Mouse (Mus musculus): ENCODE results near the gene Ap2a1. TPM values are rescaled to one million over a fixed set of nuclear protein-coding genes. Genes with fewer than 3 reads are reported as not detected.

Gene Ap2a1
- polyA plus RNA-seq, 1 experiment from 2014 or later: 55.9 TPM

GRCm38 (mm10) chr7:44955628-44956027, 26.3 kb upstream of the Ap2a1 start:
- Histone ChIP-seq H3K36me3 (ENCODE audit: insufficient read depth, low read length) (peaks cover 4% of the 10 kb centered on the region; the same call in 1 of the 2 replicates), H3K4me2 (ENCODE audit: low read length) (no peak overlapping the region), H3K4me3 (replicated peaks; ENCODE audit: low read depth, low read length) (no peak overlapping the region), H3K9me3 (replicated peaks; ENCODE audit: low read length) (no peaks in the 10 kb centered on the region), H3K9ac (ENCODE audit: low read depth, low read length) (no peak overlapping the region), H3K4me1 (replicated peaks; ENCODE audit: insufficient read depth, low read length) (0 out of 2 replicates have a peak, but pooled peaks cover 3% of the 10 kb centered on the region), H3K27me3 (ENCODE audit: insufficient read depth, low read length) (no peaks in the 10 kb centered on the region), H3K27ac (no peak overlapping the region)
- peak; percentile 69 for TF ChIP-seq CTCF (IDR thresholded peaks at IDR 0.05; ENCODE audit: low read depth)
- DNase-seq (ENCODE audit: low spot score) (peak; percentile 58), ATAC-seq (replicated peaks; ENCODE audit: low FRiP score, low read depth) (no peak)
- WGBS: 50% methylated on average over 5 of the region's 5 CpGs

GRCm38 (mm10) chr7:44954091-44954885, 25.0 kb upstream of the Ap2a1 start:
- H3K4me1 ChIP-seq (replicated peaks; ENCODE audit: insufficient read depth, low read length): 0 out of 2 replicates have a peak, but pooled peaks cover 3% of the 10 kb centered on the region
- ATAC-seq (replicated peaks; ENCODE audit: low FRiP score, low read depth) (no peak), DNase-seq (ENCODE audit: low spot score) (no peak)
- H3K36me3 ChIP-seq (ENCODE audit: insufficient read depth, low read length): no peaks in the 10 kb centered on the region
- no peak overlapping the region for H3K4me3 ChIP-seq (replicated peaks; ENCODE audit: low read depth, low read length)
- no peak overlapping the region for H3K9ac ChIP-seq (ENCODE audit: low read depth, low read length)
- H3K4me2 ChIP-seq (ENCODE audit: low read length): no peak overlapping the region
- H3K27ac ChIP-seq: no peak overlapping the region
- TF ChIP-seq CTCF (IDR thresholded peaks at IDR 0.05; ENCODE audit: low read depth): no peak
- 84% methylated on average over 12 of the region's 12 CpGs for WGBS
- H3K27me3 ChIP-seq (ENCODE audit: insufficient read depth, low read length): no peaks in the 10 kb centered on the region
- H3K9me3 ChIP-seq (replicated peaks; ENCODE audit: low read length): no peaks in the 10 kb centered on the region

- ATAC-seq (replicated peaks; ENCODE audit: low FRiP score, low read depth) (no peak), DNase-seq (ENCODE audit: low spot score) (no peak)
- Histone ChIP-seq H3K27me3 (ENCODE audit: insufficient read depth, low read length) (no peaks in the 10 kb centered on the region), H3K9me3 (replicated peaks; ENCODE audit: low read length) (no peaks in the 10 kb centered on the region), H3K36me3 (ENCODE audit: insufficient read depth, low read length) (no peaks in the 10 kb centered on the region), H3K4me2 (ENCODE audit: low read length) (no peak overlapping the region), H3K4me3 (replicated peaks; ENCODE audit: low read depth, low read length) (no peak overlapping the region), H3K4me1 (replicated peaks; ENCODE audit: insufficient read depth, low read length) (0 out of 2 replicates have a peak, but pooled peaks cover 3% of the 10 kb centered on the region), H3K27ac (no peak overlapping the region), H3K9ac (ENCODE audit: low read depth, low read length) (no peak overlapping the region)
- 62% methylated on average over 14 of the region's 14 CpGs for WGBS
- TF ChIP-seq CTCF (IDR thresholded peaks at IDR 0.05; ENCODE audit: low read depth): no peak
Measured at GRCm38 (mm10) chr7:44953561-44953960, 24.3 kb upstream of the Ap2a1 start.

GRCm38 (mm10) chr7:44952611-44953306, 23.5 kb upstream of the Ap2a1 start:
- Histone ChIP-seq H3K36me3 (ENCODE audit: insufficient read depth, low read length) (no peaks in the 10 kb centered on the region), H3K9ac (ENCODE audit: low read depth, low read length) (peak overlapping the region; percentile 59), H3K4me1 (replicated peaks; ENCODE audit: insufficient read depth, low read length) (0 out of 2 replicates have a peak, but pooled peaks cover 3% of the 10 kb centered on the region), H3K4me3 (replicated peaks; ENCODE audit: low read depth, low read length) (peak overlapping the region; percentile 52), H3K4me2 (ENCODE audit: low read length) (peak overlapping the region; percentile 96), H3K27me3 (ENCODE audit: insufficient read depth, low read length) (no peaks in the 10 kb centered on the region), H3K27ac (peak overlapping the region; percentile 84), H3K9me3 (replicated peaks; ENCODE audit: low read length) (no peaks in the 10 kb centered on the region)
- WGBS: 6% methylated on average over 24 of the region's 24 CpGs
- ATAC-seq (replicated peaks; ENCODE audit: low FRiP score, low read depth) (peak; percentile 91), DNase-seq (ENCODE audit: low spot score) (peak; percentile 99)
- no peak for TF ChIP-seq CTCF (IDR thresholded peaks at IDR 0.05; ENCODE audit: low read depth)

GRCm38 (mm10) chr7:44951960-44952359, 22.7 kb upstream of the Ap2a1 start:
- H3K4me3 ChIP-seq (replicated peaks; ENCODE audit: low read depth, low read length): peak overlapping the region; percentile 52

GRCm38 (mm10) chr7:44949922-44950321, 20.6 kb upstream of the Ap2a1 start:
- 71% methylated on average over 6 of the region's 6 CpGs for WGBS
- no peak overlapping the region for H3K27ac ChIP-seq
- no peak overlapping the region for H3K4me2 ChIP-seq (ENCODE audit: low read length)
- ATAC-seq (replicated peaks; ENCODE audit: low FRiP score, low read depth): no peak
- no peak for TF ChIP-seq CTCF (IDR thresholded peaks at IDR 0.05; ENCODE audit: low read depth)
- H3K4me3 ChIP-seq (replicated peaks; ENCODE audit: low read depth, low read length): no peak overlapping the region
- no peaks in the 10 kb centered on the region for H3K27me3 ChIP-seq (ENCODE audit: insufficient read depth, low read length)
- no peaks in the 10 kb centered on the region for H3K9me3 ChIP-seq (replicated peaks; ENCODE audit: low read length)
- H3K4me1 ChIP-seq (replicated peaks; ENCODE audit: insufficient read depth, low read length): 0 out of 2 replicates have a peak, but pooled peaks cover 3% of the 10 kb centered on the region
- no peak for DNase-seq (ENCODE audit: low spot score)
- no peak overlapping the region for H3K9ac ChIP-seq (ENCODE audit: low read depth, low read length)
- no peaks in the 10 kb centered on the region for H3K36me3 ChIP-seq (ENCODE audit: insufficient read depth, low read length)

More at GRCm38 (mm10) chr7:44951960-44952359, 22.7 kb upstream of the Ap2a1 start:
- no peak for TF ChIP-seq CTCF (IDR thresholded peaks at IDR 0.05; ENCODE audit: low read depth)
- Histone ChIP-seq H3K9ac (ENCODE audit: low read depth, low read length) (peak overlapping the region; percentile 59), H3K4me1 (replicated peaks; ENCODE audit: insufficient read depth, low read length) (0 out of 2 replicates have a peak, but pooled peaks cover 3% of the 10 kb centered on the region), H3K9me3 (replicated peaks; ENCODE audit: low read length) (no peaks in the 10 kb centered on the region), H3K27ac (peak overlapping the region; percentile 84), H3K4me2 (ENCODE audit: low read length) (peak overlapping the region; percentile 96), H3K27me3 (ENCODE audit: insufficient read depth, low read length) (no peaks in the 10 kb centered on the region), H3K36me3 (ENCODE audit: insufficient read depth, low read length) (no peaks in the 10 kb centered on the region)
- WGBS: under 1% methylated on average over 10 of the region's 10 CpGs
- DNase-seq (ENCODE audit: low spot score) (peak; percentile 92), ATAC-seq (replicated peaks; ENCODE audit: low FRiP score, low read depth) (peak; percentile 81)

Measured in kidney, postnatal 0 days (tissue).